Mouse (Mus musculus): ENCODE results near the gene Mgat4c. TPM values are rescaled to one million over a fixed set of nuclear protein-coding genes. Genes with fewer than 3 reads are reported as not detected.
"Not testable (repeated sequence)": the region's sequence is repeated elsewhere in the genome, so short reads cannot be mapped to it uniquely, and the experiment has no call there.

Mgat4c gene
- total RNA-seq, 2 experiments from 2014 or later, result 25.8 to 28.7 TPM

DNA sequence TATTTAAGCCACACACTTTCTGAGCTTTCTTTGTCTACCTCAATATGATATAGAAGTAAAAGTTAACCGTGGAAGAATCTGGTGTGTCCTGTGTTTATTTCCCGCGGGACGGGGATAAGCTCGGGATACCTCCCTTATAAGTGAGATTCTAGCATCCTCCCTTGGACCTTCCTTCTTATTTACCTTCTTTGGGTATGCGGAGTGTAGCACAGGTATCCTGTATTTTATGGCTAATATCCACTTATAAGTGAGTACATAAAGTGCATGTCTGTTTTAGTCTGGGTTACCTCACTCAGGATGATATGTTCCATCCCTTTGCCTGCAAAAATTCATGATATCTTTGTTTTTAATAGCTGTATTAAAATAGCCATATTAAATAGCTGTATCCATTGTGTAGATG is 754.2 kb downstream of the Mgat4c start:
- not testable (repeated sequence) for DNase-seq (ENCODE audit: extremely low spot score in 1 of 2, low spot score in 1 of 2)

Small RNA genes within 50 kb of the gene (microRNA-seq; reads per million reads assigned to microRNA genes)
- 194 to 220 reads per million in 2 experiments for gene Mir3059

All from layer of hippocampus, postnatal 25 days (tissue).